Mouse (Mus musculus) CH12.LX (cell line): ENCODE measurements around the gene Sec22a.

Experiments used
- IRF4 ChIP-seq: IDR thresholded peaks from 2 replicates; pipeline ENCODE4 v1.6.1; 2014; ENCODE audit warnings: low read depth, mild to moderate bottlenecking, inconsistent platforms, low read length, improper control_type of control experiment
- KAT2A ChIP-seq: IDR thresholded peaks from 2 replicates; pipeline ENCODE4 v1.6.1; 2012; ENCODE audit warnings: low read length, improper control_type of control experiment, inconsistent platforms; ENCODE audit not compliant: insufficient replicate concordance
- ZNF384 ChIP-seq: IDR thresholded peaks from 2 replicates; pipeline ENCODE4 v1.6.1; 2012; ENCODE audit warnings: low read depth, low read length, improper control_type of control experiment, inconsistent platforms

DNA sequence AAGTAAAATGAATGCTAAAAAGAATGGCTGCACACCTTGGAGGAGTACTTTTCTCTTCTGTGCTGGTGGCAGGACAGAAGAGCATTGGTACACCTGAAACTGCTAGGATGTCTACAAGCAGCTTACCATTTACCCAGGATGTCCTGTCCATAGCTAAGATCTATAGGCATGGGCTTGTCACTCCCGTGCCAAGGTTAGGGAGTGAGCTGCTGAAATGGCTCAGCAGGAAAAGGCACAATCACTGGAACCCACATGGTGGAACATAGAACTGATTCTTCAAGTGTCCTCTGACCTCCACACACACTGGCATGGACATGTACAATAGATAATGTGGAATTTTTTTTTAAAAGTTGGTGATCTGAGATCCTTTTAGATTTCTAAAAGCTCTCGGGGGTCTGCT is 56.4 kb downstream of the Sec22a start:
- no peak for TF ChIP-seq IRF4
- TF ChIP-seq ZNF384 = no peak
- no peak for TF ChIP-seq KAT2A
